Comparison of ENCODE assay signal across 30 mouse cellular contexts in genomic region chr16:76773466-76773865, GRCm38 (mm10).
"Had no signal": no experiment of that assay in that cellular context is flagged by ENCODE, and none has a peak within 500 bp of the region (broad histone marks: within the 10 kb centered on the region; RNA-seq: fewer than 3 reads in every experiment).

No protein-coding gene starts in this region.

- H3K9me3 ChIP-seq: limb, embryonic 10.5 days; limb, embryonic 12.5 days; limb, embryonic 13.5 days; limb, embryonic 15.5 days; liver, embryonic 12.5 days; liver, embryonic 13.5 days; liver, embryonic 15.5 days; lung, embryonic 15.5 days; megakaryocyte, embryonic 14.5 days; midbrain, embryonic 10.5 days; midbrain, embryonic 12.5 days; midbrain, embryonic 13.5 days; midbrain, embryonic 15.5 days had no signal

- H3K4me2 ChIP-seq: limb, embryonic 12.5 days; limb, embryonic 13.5 days; limb, embryonic 15.5 days; liver, embryonic 11.5 days; liver, embryonic 12.5 days; liver, embryonic 13.5 days; liver, embryonic 15.5 days; lung, embryonic 14.5 days; lung, embryonic 15.5 days; midbrain, embryonic 13.5 days; midbrain, embryonic 15.5 days had no signal

- ATAC-seq: liver, embryonic 12.5 days; liver, postnatal 0 days; lung, postnatal 0 days; midbrain, embryonic 13.5 days; midbrain, embryonic 15.5 days had no signal

- H3K4me3 ChIP-seq: left cerebral cortex, adult 2 months; limb, embryonic 10.5 days; limb, embryonic 12.5 days; limb, embryonic 13.5 days; limb, embryonic 15.5 days; liver, embryonic 12.5 days; liver, embryonic 13.5 days; liver, embryonic 15.5 days; lung, embryonic 15.5 days; megakaryocyte, embryonic 14.5 days; midbrain, embryonic 10.5 days; midbrain, embryonic 12.5 days; midbrain, embryonic 13.5 days; midbrain, embryonic 15.5 days; myocyte had no signal

- H3K27me3 ChIP-seq: limb, embryonic 12.5 days; limb, embryonic 13.5 days; limb, embryonic 15.5 days; liver, embryonic 12.5 days; liver, embryonic 13.5 days; liver, embryonic 15.5 days; lung, embryonic 15.5 days; megakaryocyte, embryonic 14.5 days; midbrain, embryonic 12.5 days; midbrain, embryonic 13.5 days; midbrain, embryonic 15.5 days had no signal

- H3K4me1 ChIP-seq: limb, embryonic 10.5 days; limb, embryonic 12.5 days; limb, embryonic 13.5 days; limb, embryonic 15.5 days; liver, embryonic 12.5 days; liver, embryonic 13.5 days; liver, embryonic 15.5 days; lung, embryonic 15.5 days; megakaryocyte, embryonic 14.5 days; midbrain, embryonic 12.5 days; midbrain, embryonic 15.5 days had no signal

- H3K9ac ChIP-seq: limb, embryonic 12.5 days; limb, embryonic 13.5 days; limb, embryonic 15.5 days; liver, embryonic 12.5 days; liver, embryonic 13.5 days; liver, embryonic 14.5 days; liver, embryonic 15.5 days; liver, postnatal 0 days; lung, embryonic 14.5 days; lung, embryonic 15.5 days; midbrain, embryonic 12.5 days; midbrain, embryonic 13.5 days; midbrain, embryonic 15.5 days had no signal

- H3K36me3 ChIP-seq: limb, embryonic 10.5 days; limb, embryonic 12.5 days; limb, embryonic 13.5 days; limb, embryonic 15.5 days; liver, embryonic 12.5 days; liver, embryonic 13.5 days; liver, embryonic 15.5 days; lung, embryonic 15.5 days; midbrain, embryonic 10.5 days; midbrain, embryonic 12.5 days; midbrain, embryonic 13.5 days; midbrain, embryonic 15.5 days had no signal

- DNase-seq: left cerebral cortex, postnatal 4 days; liver; liver, embryonic 13.5 days; liver, postnatal 0 days; lung, adult 18-20 months; lung, adult 2 months; lung, embryonic 14.5 days; lung, postnatal 10 days; lung, postnatal 14 days; lung, postnatal 36 days; lung, postnatal 4 days; midbrain, embryonic 14.5 days had no signal

- H3K27ac ChIP-seq: left cerebral cortex, adult 2 months; limb, embryonic 10.5 days; limb, embryonic 12.5 days; limb, embryonic 13.5 days; limb, embryonic 15.5 days; liver, embryonic 12.5 days; liver, embryonic 13.5 days; liver, embryonic 14.5 days; liver, embryonic 15.5 days; lung, embryonic 15.5 days; macrophage; midbrain, embryonic 10.5 days; midbrain, embryonic 12.5 days; midbrain, embryonic 13.5 days; midbrain, embryonic 15.5 days had no signal
